ENCODE assay signal across 7 mouse cellular contexts in genomic region chr2:11500666-11501065, GRCm38 (mm10). TPM values are rescaled to one million over a fixed set of nuclear protein-coding genes. Genes with fewer than 3 reads are reported as not detected.
A peak's percentile ranks its signal among the peaks of the same experiment; 100 is the strongest.
DNase-seq lines count a peak whose midpoint lies in the region; ATAC-seq and TF ChIP-seq lines count a peak whose summit lies in the region.

No protein-coding gene starts in this region.

- H3K4me3 ChIP-seq in embryonic facial prominence, embryonic 14.5 days (ENCODE audit: low read depth, low read length): peak overlapping the region; percentile 69
- peak overlapping the region; percentile 61 for H3K4me3 ChIP-seq in liver, embryonic 13.5 days (replicated peaks)
- H3K4me3 ChIP-seq in olfactory bulb, adult 2 months (ENCODE audit: insufficient read depth, low read depth, low read length): peak overlapping the region; percentile 65

- peak; percentile 35 to 45 for DNase-seq in right cerebral cortex, postnatal 10 days (ENCODE audit: low spot score in 2 of 2)
- no peak for DNase-seq in right cerebral cortex, postnatal 36 days (ENCODE audit: low spot score in 2 of 2)
- DNase-seq in embryonic facial prominence, embryonic 14.5 days (ENCODE audit: low spot score): peak; percentile 12
- peak; percentile 19 to 23 for DNase-seq in heart, postnatal 14 days
- DNase-seq in liver, embryonic 13.5 days: no peak
- DNase-seq in testis, postnatal 10 days (ENCODE audit: low spot score): no peak

- WGBS in embryonic facial prominence, embryonic 14.5 days: 10% methylated on average over 8 of the region's 8 CpGs
- 17% methylated on average over 8 of the region's 8 CpGs for whole genome bisulfite sequencing in liver, embryonic 13.5 days (ENCODE audit: insufficient replicate concordance)
- 7% methylated on average over 8 of the region's 8 CpGs for WGBS in olfactory bulb, adult 2 months

- H3K9ac ChIP-seq in embryonic facial prominence, embryonic 14.5 days (ENCODE audit: low read depth, low read length): peak overlapping the region; percentile 77
- H3K9ac ChIP-seq in liver, embryonic 13.5 days: peak overlapping the region; percentile 56

- H3K9me3 ChIP-seq in embryonic facial prominence, embryonic 14.5 days (ENCODE audit: control insufficient read depth, low read length): no peaks in the 10 kb centered on the region
- H3K9me3 ChIP-seq in liver, embryonic 13.5 days (replicated peaks): no peaks in the 10 kb centered on the region

- no peak for ATAC-seq in embryonic facial prominence, embryonic 14.5 days (ENCODE audit: low read depth)
- ATAC-seq in liver, embryonic 13.5 days (ENCODE audit: low read depth): no peak

- H3K27ac ChIP-seq in embryonic facial prominence, embryonic 14.5 days (replicated peaks; ENCODE audit: low read depth, low read length): no peak overlapping the region; the same call in 1 of the 2 replicates
- H3K27ac ChIP-seq in liver, embryonic 13.5 days: no peak overlapping the region
- H3K27ac ChIP-seq in olfactory bulb, adult 2 months (ENCODE audit: insufficient read depth, low read depth, low read length): peak overlapping the region; percentile 55

- intact Hi-C loops in heart, postnatal 14 days (cut with DNase I): loop anchor here (1.0 kb wide), 1 partner anchor 169 kb away; no protein-coding TSS in a partner anchor

- no peak for TF ChIP-seq CTCF in olfactory bulb, adult 2 months (IDR thresholded peaks at IDR 0.05; ENCODE audit: insufficient read depth, low read depth, low read length)

- TF ChIP-seq POLR2A in olfactory bulb, adult 2 months (IDR thresholded peaks at IDR 0.05; ENCODE audit: insufficient read depth, low read depth, low read length): 0 out of 2 replicates have a peak, but pooled peaks have one; percentile 17

- peak overlapping the region; percentile 85 for H3K4me2 ChIP-seq in embryonic facial prominence, embryonic 14.5 days (ENCODE audit: low read depth, low read length)
- H3K4me2 ChIP-seq in liver, embryonic 13.5 days: peak overlapping the region; percentile 70

- H3K36me3 ChIP-seq in embryonic facial prominence, embryonic 14.5 days (ENCODE audit: control insufficient read depth, insufficient read depth, low read length): 0 out of 2 replicates have a peak, but pooled peaks cover 4% of the 10 kb centered on the region
- H3K36me3 ChIP-seq in liver, embryonic 13.5 days: 0 out of 2 replicates have a peak, but pooled peaks cover 3% of the 10 kb centered on the region

- peaks cover 13% of the 10 kb centered on the region for H3K4me1 ChIP-seq in embryonic facial prominence, embryonic 14.5 days (ENCODE audit: control insufficient read depth, insufficient read depth, low read length)
- peaks cover 40% of the 10 kb centered on the region for H3K4me1 ChIP-seq in liver, embryonic 13.5 days (replicated peaks)
- H3K4me1 ChIP-seq in olfactory bulb, adult 2 months (ENCODE audit: control insufficient read depth, insufficient read depth, low read length): peaks cover 21% of the 10 kb centered on the region

- 0 out of 2 replicates have a peak, but pooled peaks cover 6% of the 10 kb centered on the region for H3K27me3 ChIP-seq in embryonic facial prominence, embryonic 14.5 days (replicated peaks; ENCODE audit: control insufficient read depth, insufficient read depth, low read length)
- peaks cover 44% of the 10 kb centered on the region for H3K27me3 ChIP-seq in liver, embryonic 13.5 days

RNA-seq across cellular contexts. Expression of gene Pfkfb3, which starts 53.2 kb away (rescaled TPM):
- polyA plus RNA-seq in embryonic facial prominence, embryonic 14.5 days (2014; fragmentation: Nextera tagmentation; extraction: Ambion mirVana): 9.2 and 9.8 TPM in 2 replicates
- 10 to 100 TPM; 11.9 to 14.5 TPM for total RNA-seq in heart, postnatal 14 days (2021)
- 7.2 and 8.5 TPM in 2 replicates for polyA plus RNA-seq in liver, embryonic 13.5 days (2015; fragmentation: Nextera tagmentation; extraction: Ambion mirVana)
- not detected in 2 replicates for polyA plus RNA-seq in olfactory bulb, adult 2 months (2012; ENCODE audit: insufficient read depth, insufficient read length, low replicate concordance, missing spikeins)

Comparison
In these comparisons a context has a peak if more than half of its experiments do, and no peak if none do; other contexts are left out.
1. DNase-seq: peak in right cerebral cortex, postnatal 10 days (2 of 2), embryonic facial prominence, embryonic 14.5 days (single experiment) and heart, postnatal 14 days (2 of 2); none in right cerebral cortex, postnatal 36 days (0 of 2), liver, embryonic 13.5 days (single experiment) and testis, postnatal 10 days (single experiment).
2. Peak in every context shown above with its lines, with median percentiles within 50 percentile points of each other: H3K4me3 ChIP-seq.